Mouse (Mus musculus): ENCODE measurements around the gene Slc44a3. TPM values are rescaled to one million over a fixed set of nuclear protein-coding genes. Genes with fewer than 3 reads are reported as not detected.

The Slc44a3 gene
- polyA plus RNA-seq, 1 experiment, result 0.52 TPM

GRCm38 (mm10) chr3:121480961-121481436, 51.2 kb downstream of the Slc44a3 start:
- H3K27ac ChIP-seq (ENCODE audit: insufficient read depth, low read length), result no peak overlapping the region
- no peak for TF ChIP-seq POLR2A (IDR thresholded peaks at IDR 0.05; ENCODE audit: borderline replicate concordance, insufficient read depth, low read length)
- no peak for TF ChIP-seq CTCF (IDR thresholded peaks at IDR 0.05; ENCODE audit: borderline replicate concordance, insufficient read depth, low read depth, low read length)
- H3K27me3 ChIP-seq (ENCODE audit: control insufficient read depth, insufficient read depth, low read length), result no peaks in the 10 kb centered on the region; the same call in 1 of the 2 replicates
- H3K4me1 ChIP-seq (ENCODE audit: control insufficient read depth, insufficient read depth, low read length), result no peaks in the 10 kb centered on the region
- WGBS, result 47% methylated on average over 8 of the region's 8 CpGs
- DNase-seq, result no peak
- no peak overlapping the region for H3K4me3 ChIP-seq (replicated peaks; ENCODE audit: insufficient read depth, low read depth, low read length)

DNA sequence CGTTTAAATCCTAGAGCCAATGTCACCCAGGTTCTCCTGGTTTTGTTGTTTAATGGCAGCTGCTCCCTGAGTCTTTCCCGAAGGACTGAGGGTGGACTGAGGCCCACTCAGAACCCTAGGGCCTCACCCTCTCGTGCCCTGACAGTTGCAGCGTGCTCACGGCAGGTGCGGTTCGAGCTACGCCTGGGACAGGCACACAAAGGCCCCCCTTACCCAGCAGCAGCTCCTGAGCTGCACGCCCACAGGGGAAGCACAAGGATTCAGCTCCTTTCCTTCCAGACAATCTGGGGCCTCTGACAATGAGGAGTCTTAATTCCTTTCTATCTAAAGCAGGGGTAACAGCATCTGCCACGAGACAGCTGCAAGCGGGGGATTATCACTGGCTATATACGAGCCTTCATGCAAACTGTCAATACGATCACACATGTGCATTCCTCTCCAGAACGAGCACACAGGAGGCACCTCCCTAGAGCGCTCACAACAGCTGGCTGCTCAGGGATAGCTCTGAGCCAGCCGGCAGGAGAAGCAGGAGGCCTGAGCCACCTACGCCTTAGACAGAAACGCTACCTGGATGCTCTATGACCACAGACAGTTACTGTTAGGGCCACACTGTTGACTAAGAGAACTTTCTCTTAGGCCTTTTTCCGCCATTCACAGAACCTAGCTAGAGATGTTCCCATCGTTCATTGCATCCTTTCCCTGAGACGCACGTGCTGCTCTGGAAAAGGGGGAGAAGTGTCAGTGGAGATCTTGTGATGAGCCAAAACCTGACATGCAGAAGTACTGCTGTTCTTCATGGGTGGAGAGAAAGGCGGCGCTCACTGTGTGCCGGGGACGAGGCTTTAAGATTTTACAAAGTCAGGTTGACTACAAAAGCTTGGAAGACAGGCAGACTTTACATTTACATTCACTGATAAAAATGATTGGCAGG, 51.9 kb downstream of the Slc44a3 start:
- Histone ChIP-seq H3K4me1 (ENCODE audit: control insufficient read depth, insufficient read depth, low read length) (no peaks in the 10 kb centered on the region), H3K27ac (ENCODE audit: insufficient read depth, low read length) (no peak overlapping the region), H3K27me3 (ENCODE audit: control insufficient read depth, insufficient read depth, low read length) (no peaks in the 10 kb centered on the region; the same call in 1 of the 2 replicates), H3K4me3 (replicated peaks; ENCODE audit: insufficient read depth, low read depth, low read length) (no peak overlapping the region)
- WGBS, result 48% methylated on average over 26 of the region's 26 CpGs
- TF ChIP-seq POLR2A (IDR thresholded peaks at IDR 0.05; ENCODE audit: borderline replicate concordance, insufficient read depth, low read length), result no peak
- TF ChIP-seq CTCF (IDR thresholded peaks at IDR 0.05; ENCODE audit: borderline replicate concordance, insufficient read depth, low read depth, low read length), result no peak
- DNase-seq, result no peak

DNA sequence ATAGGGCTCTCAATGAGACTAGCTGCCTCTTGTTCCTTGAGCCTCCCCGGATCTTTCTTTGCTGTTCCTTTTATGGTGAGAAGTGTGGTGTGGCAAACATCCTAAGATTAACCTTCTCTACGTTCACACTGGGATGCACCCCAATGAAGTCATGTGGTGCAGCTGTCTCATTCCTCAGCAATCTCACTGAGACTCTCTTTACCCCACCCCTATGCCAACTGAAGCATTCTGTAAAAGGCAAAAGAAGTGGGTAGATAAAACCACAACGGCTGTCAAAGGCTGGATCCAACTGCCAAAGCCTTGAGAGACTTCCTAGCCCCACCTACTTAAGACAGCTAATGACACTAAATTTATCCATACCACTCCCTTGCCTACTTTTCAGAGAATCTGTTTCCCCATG, 57.5 kb downstream of the Slc44a3 start:
- Histone ChIP-seq H3K4me1 (ENCODE audit: control insufficient read depth, insufficient read depth, low read length) (no peaks in the 10 kb centered on the region), H3K4me3 (replicated peaks; ENCODE audit: insufficient read depth, low read depth, low read length) (no peak overlapping the region), H3K27me3 (ENCODE audit: control insufficient read depth, insufficient read depth, low read length) (no peaks in the 10 kb centered on the region), H3K27ac (ENCODE audit: insufficient read depth, low read length) (no peak overlapping the region)
- TF ChIP-seq POLR2A (IDR thresholded peaks at IDR 0.05; ENCODE audit: borderline replicate concordance, insufficient read depth, low read length) (no peak), CTCF (IDR thresholded peaks at IDR 0.05; ENCODE audit: borderline replicate concordance, insufficient read depth, low read depth, low read length) (no peak)
- DNase-seq, result no peak
- 49% methylated on average over 3 of the region's 3 CpGs for WGBS

GRCm38 (mm10) chr3:121471703-121472102, 60.5 kb downstream of the Slc44a3 start:
- Histone ChIP-seq H3K4me1 (ENCODE audit: control insufficient read depth, insufficient read depth, low read length) (no peaks in the 10 kb centered on the region), H3K4me3 (replicated peaks; ENCODE audit: insufficient read depth, low read depth, low read length) (no peak overlapping the region), H3K27me3 (ENCODE audit: control insufficient read depth, insufficient read depth, low read length) (no peaks in the 10 kb centered on the region), H3K27ac (ENCODE audit: insufficient read depth, low read length) (no peak overlapping the region)
- no peak for DNase-seq
- 71% methylated on average over 11 of the region's 11 CpGs for WGBS
- TF ChIP-seq CTCF (IDR thresholded peaks at IDR 0.05; ENCODE audit: borderline replicate concordance, insufficient read depth, low read depth, low read length) (no peak), POLR2A (IDR thresholded peaks at IDR 0.05; ENCODE audit: borderline replicate concordance, insufficient read depth, low read length) (no peak)

DNA sequence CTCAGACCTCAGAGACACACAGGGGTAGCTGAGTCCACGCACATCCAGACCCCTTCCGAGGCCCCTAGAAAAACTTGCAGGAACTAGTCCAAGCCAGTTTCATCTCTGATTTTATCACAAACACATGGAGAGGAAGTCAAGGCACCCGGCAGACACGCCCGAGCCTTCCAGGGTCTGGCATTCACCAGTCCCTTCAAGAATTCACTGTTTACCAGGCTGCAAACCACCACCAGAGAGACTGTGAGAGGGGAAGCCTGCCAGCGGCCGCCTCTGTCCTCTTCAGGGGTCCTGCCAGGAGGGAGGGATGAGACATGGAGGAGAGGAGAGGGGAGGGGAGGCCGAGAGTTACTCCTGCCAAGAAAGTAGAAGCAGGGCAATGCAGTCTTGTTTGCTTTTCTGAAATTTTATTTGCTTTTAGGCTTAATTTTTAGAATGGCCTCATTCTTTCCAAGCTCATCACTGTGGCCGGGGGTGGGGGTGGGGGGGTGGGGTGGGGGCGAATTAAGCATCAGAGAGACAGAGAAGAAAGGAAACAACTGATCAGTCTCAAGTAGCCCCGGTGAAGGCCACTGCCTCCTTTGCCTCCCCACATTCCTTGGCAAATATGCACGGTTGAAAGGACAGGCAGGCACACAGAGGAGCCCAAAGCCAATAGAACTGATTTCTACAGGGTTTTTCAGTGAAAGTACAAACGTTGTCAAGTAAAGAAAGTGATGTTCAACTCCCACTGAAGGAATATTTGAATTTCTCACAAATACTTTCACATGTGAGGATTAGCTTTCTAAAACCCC, 62.8 kb downstream of the Slc44a3 start:
- WGBS, result 12% methylated on average over 13 of the region's 13 CpGs
- H3K27ac ChIP-seq (ENCODE audit: insufficient read depth, low read length), result no peak overlapping the region
- peak in 1 of 2 experiments; percentile 38 for DNase-seq
- no peaks in the 10 kb centered on the region for H3K27me3 ChIP-seq (ENCODE audit: control insufficient read depth, insufficient read depth, low read length)
- H3K4me1 ChIP-seq (ENCODE audit: control insufficient read depth, insufficient read depth, low read length), result no peaks in the 10 kb centered on the region
- TF ChIP-seq POLR2A (IDR thresholded peaks at IDR 0.05; ENCODE audit: borderline replicate concordance, insufficient read depth, low read length) (no peak), CTCF (IDR thresholded peaks at IDR 0.05; ENCODE audit: borderline replicate concordance, insufficient read depth, low read depth, low read length) (no peak)
- H3K4me3 ChIP-seq (replicated peaks; ENCODE audit: insufficient read depth, low read depth, low read length), result no peak overlapping the region

- DNase-seq, result no peak
- H3K4me3 ChIP-seq (replicated peaks; ENCODE audit: insufficient read depth, low read depth, low read length), result no peak overlapping the region
- TF ChIP-seq POLR2A (IDR thresholded peaks at IDR 0.05; ENCODE audit: borderline replicate concordance, insufficient read depth, low read length), result no peak
- no peak overlapping the region for H3K27ac ChIP-seq (ENCODE audit: insufficient read depth, low read length)
- no peaks in the 10 kb centered on the region for H3K4me1 ChIP-seq (ENCODE audit: control insufficient read depth, insufficient read depth, low read length)
- H3K27me3 ChIP-seq (ENCODE audit: control insufficient read depth, insufficient read depth, low read length), result no peaks in the 10 kb centered on the region
- WGBS, result 7% methylated on average over 2 of the region's 2 CpGs
Measured at GRCm38 (mm10) chr3:121468136-121468535, 64.1 kb downstream of the Slc44a3 start.

- no peak overlapping the region for H3K27ac ChIP-seq (ENCODE audit: insufficient read depth, low read length)
- TF ChIP-seq CTCF (IDR thresholded peaks at IDR 0.05; ENCODE audit: borderline replicate concordance, insufficient read depth, low read depth, low read length), result no peak
- TF ChIP-seq POLR2A (IDR thresholded peaks at IDR 0.05; ENCODE audit: borderline replicate concordance, insufficient read depth, low read length), result no peak
- DNase-seq, result no peak
- no peak overlapping the region for H3K4me3 ChIP-seq (replicated peaks; ENCODE audit: insufficient read depth, low read depth, low read length)
- H3K27me3 ChIP-seq (ENCODE audit: control insufficient read depth, insufficient read depth, low read length), result no peaks in the 10 kb centered on the region
- 62% methylated on average over 10 of the region's 10 CpGs for WGBS
- H3K4me1 ChIP-seq (ENCODE audit: control insufficient read depth, insufficient read depth, low read length), result no peaks in the 10 kb centered on the region
Measured at GRCm38 (mm10) chr3:121467094-121467552, 65.1 kb downstream of the Slc44a3 start.
